Mouse (Mus musculus) embryo, embryonic 11 days (tissue): ENCODE measurements at regions not wholly inside any gene's neighbourhood (a gene's known extent, or its start where the extent isn't known, plus 50 kb on each side); places are given as distances from the start of the nearest gene placed in this dataset.

Experiments used
- DNase-seq: peaks from one replicate; pipeline ENCODE4 v3.0.0-alpha.2; 2015

GRCm38 (mm10) chr8:86428998-86429651 is 151.4 kb downstream of the Abcc12 start:
- DNase-seq, result no peak

- no peak for DNase-seq
Measured at GRCm38 (mm10) chr8:86428131-86428530, 152.4 kb downstream of the Abcc12 start.

DNA sequence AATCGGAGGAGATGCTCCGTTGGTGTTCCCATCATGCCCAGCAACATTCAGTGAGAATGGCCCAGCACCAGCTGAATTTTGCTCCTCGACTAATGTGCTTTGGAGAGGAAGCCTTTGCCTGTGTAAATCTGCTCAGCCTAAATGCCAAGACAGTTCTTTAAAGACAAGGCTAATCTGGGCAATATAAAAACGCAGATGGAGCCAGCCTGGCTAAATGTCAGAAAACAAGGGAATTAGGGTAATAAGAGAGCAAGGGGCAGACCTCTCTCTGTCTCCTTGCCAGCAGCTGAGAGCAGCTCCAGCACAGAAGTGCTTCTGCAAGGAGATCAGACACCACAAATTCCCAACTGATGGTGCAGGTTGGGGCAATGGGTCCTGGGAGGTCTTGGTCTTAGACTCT is 154.4 kb downstream of the Abcc12 start:
- DNase-seq, result no peak

- peak; percentile 25 for DNase-seq
Measured at GRCm38 (mm10) chr8:86425382-86425781, 155.1 kb downstream of the Abcc12 start.

- DNase-seq, result no peak
Measured at GRCm38 (mm10) chr8:86419059-86419651, 161.3 kb downstream of the Abcc12 start.

- DNase-seq, result no peak
Measured at GRCm38 (mm10) chr8:86418414-86418981, 162.0 kb downstream of the Abcc12 start.

DNA sequence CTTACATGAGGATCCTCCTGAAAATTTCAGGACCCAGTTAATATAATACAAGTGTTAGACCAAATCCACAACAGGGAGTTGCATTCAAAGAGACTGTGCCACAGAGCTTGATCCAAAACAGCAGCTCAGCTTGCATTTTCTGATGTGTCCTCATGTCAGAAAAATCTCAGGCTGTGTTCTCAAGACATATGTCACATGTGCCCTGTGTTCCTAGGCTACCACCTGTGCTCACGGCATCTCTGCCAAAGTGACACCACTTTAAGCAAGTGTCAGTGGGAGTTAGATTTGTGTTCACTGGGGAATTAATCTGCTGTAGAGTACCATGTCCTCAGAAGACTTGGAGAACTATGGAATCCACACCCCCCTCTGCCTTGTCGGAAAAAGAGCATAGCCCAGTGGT is 165.3 kb downstream of the Abcc12 start:
- no peak for DNase-seq

GRCm38 (mm10) chr8:86411232-86411631 is 169.3 kb downstream of the Abcc12 start:
- no peak for DNase-seq

- DNase-seq, result no peak
Measured at GRCm38 (mm10) chr8:86406196-86406595, 174.3 kb downstream of the Abcc12 start.

- no peak for DNase-seq
Measured at GRCm38 (mm10) chr8:86403434-86403833, 177.1 kb downstream of the Abcc12 start.

DNA sequence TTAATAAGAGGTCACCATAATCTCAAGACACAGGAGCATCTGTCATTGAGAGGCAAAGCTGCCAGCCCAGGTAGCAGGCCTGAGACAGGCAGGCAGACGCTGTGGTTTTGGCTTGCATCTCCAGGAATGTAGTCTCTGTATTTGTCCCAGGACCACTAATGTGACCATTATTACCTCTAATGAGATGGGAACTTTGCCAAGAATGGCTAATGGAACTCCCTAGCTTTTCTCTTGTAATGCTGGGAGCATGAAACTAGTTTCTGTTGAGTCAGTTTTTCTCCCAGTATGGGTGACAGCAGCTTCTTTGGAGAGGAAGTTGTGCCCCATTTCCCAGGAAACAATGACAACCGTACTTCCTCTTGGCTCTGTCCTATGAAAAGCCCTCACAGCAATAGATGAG is 178.5 kb downstream of the Abcc12 start:
- no peak for DNase-seq

GRCm38 (mm10) chr8:86395121-86395520 is 185.4 kb downstream of the Abcc12 start:
- no peak for DNase-seq

DNA sequence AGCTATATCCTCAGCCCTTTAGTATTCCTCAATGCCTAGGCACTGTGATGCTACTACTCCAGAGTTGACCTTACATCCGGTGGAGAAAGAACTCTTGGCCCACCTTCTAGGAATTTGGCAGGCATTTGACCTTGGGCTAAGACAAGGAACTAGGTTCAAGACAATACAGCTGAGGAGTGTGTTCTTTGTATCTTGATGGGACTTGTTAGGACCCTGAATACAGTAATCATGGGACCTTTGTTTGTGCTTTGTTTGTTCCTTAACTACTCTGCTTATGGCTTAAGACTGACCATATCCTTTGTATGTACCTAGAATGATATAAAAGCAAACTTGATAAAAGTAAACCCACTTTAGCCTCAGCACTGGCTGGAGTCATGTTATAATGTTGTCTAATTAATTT is 186.7 kb downstream of the Abcc12 start:
- no peak for DNase-seq

GRCm38 (mm10) chr8:86393374-86393773 is 187.1 kb downstream of the Abcc12 start:
- DNase-seq, result no peak

DNA sequence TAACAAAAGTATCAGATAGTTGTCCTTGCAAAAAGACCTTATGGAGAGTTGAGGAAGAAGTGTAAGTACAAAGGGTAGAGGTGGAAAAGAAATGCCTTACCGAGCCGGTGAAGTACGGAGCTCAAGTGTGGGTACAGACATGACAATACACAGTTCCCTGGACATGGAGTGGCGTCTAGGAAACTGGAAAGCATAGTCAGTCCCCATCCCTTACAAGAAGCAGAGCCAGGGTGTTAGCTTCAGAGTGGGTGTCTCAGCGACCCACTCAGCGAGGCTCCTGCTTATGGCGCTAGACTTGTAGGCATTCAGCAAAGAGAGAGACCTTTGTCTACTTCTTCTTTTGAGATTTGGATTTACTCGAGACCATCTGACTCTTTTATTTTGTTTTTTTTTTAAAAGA is 189.8 kb downstream of the Abcc12 start:
- no peak for DNase-seq

DNA sequence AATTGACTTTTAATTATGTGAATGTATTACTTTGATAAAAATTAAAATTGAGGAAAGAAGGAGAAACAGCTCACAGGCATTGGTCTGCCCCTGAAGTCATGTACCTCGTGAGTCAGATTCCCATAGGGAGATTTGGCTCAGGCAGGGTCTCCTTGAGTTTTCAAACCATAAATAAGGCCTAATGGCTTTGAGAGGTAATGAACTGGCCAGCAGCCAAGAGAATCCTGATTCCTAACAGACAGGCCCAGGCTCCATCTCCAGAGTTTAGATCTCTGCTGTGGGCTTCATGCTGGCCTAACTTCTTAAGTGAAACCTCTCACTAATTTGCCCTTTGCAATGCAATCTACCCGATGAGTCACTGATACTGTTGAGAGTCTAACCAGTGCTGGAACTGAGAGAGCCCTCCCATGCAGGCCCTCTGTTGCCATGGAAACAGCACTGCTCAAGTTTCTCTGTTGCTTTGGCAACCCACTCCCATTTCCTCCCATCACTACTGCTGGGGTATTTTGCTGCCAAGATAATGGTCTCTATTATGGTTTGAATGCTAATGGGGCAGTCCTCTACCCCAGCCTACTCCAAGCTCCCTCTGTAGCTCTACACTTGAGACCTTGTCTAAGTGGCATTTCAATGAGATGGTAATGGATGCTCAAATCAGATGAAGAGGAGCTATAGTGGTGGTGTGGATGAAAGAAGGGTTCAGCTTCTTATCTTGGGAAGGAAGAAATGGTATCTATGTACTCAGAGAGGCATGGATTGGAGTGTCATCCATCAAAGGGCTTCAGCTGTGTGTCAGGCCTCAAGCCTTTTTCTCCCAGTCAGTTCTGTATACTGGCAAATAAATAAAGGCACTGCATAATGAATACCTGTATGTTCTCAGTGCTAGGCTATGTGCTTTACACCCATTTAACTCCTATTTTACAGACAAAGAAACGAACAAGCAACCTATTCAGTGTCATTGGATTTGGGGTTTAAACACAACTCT is 190.5 kb downstream of the Abcc12 start:
- DNase-seq, result peak; percentile 93

DNA sequence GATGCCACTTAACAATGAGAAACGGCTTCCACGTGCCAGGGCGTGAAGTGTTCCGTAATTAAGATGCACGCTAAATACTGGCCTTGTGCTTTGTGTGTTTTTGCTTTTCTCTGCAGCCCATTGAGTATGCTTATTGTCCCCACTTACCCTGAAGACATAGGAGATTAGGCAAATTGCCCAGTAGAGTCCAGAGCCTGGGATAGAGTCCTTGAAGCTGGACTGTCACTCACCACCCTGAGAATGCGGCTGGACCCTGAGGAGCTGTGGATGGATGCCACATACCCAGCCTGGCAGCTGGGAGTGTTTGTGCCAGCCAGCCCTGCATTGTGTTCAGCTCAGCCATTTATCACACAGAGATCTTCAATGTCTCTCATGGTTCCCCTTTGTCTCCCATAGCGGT is 195.2 kb downstream of the Abcc12 start:
- no peak for DNase-seq

DNA sequence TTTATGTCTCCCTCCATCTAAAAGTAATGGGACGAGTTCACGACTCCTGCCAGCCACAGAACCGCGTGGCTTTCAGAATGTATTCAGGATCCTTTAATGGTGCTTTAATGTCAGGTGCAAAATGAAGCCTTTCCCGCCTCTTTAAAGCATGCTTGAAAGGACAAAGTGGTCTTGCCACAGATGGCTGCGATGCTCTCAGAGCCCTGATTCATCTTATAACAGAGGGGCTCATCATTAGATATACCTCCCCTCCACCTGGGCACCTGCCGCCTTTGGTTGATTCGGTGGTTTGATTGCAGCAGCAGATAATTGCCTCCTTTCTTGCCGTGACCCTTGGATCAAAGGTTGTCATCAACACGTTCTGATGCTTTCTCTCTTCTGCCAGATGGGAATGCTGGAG is 198.5 kb downstream of the Abcc12 start:
- DNase-seq, result no peak

DNA sequence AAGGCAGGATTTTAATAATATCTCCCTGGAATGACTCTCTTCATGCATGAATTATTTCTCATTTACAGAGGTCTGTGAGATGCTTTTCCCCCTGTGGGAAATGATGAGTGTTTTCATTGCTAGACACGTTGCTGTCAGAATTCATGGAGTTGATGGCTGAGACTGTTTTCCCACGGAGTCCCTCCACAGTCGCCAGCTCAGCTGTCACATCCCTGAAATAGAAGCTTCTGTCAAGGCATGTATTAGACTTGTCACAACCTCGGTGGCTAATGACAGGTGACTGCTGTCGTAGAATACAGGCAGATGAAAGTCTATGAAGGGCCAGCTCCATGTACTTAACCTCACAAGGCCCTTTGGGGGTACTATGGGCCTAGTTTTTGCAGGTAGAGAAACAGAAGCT is 212.4 kb downstream of the Abcc12 start:
- no peak for DNase-seq

DNA sequence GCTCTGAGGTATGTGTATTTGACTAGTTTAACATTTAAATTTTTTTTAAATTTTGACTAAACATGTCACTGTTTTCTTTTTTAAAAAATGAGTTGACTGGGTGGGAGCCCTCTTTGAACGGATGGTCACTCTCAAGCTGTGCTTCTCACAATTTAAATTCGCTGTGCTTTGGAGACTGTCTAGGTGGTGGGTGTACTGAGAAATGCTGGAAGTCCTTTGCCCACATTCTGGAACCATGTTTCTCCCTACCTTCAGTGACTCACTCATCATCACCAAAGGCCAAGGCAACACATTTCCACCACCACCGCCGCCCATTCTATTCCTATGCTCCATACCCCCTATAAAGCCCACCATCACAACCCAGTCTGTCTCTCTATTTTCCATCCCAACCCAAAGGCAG is 213.8 kb downstream of the Abcc12 start:
- no peak for DNase-seq

DNA sequence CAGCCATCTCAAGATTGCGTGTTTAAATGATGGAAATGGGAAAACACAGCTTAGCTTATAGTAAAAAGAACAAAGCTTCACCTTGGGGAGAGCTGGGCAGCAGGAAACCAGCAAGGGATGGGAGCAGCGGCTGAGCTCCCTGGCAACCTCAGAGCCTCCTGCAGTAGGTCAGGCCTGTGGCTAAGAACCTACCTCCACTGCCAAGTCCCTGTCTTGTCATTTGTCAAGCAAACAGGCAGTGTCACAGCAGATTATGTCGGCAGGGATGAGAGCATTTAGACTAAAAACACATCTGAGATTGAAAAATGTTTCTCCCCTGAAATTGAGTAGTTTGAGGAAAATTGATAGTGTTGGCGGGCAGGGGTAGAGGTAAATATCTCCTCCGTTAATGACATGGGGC is 214.8 kb downstream of the Abcc12 start:
- no peak for DNase-seq

DNA sequence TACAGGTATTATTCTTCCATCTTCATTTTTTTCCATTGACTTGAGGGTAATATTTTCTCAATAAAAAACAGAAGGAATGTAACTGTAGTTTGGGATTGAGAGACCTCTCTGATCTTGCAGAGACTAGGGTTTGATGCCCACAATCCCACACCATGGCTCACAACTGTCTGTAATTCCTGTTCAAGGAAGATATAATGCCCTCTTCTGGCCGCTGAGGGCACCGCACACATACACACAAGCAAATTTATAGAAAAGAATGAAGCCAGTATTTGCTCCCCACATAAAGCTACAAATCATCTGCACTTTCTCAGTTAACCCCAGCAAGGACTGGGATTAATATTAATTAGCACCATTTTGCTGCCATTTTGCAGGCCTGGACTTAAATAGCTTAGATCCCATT is 215.6 kb downstream of the Abcc12 start:
- peak; percentile 31 for DNase-seq

DNA sequence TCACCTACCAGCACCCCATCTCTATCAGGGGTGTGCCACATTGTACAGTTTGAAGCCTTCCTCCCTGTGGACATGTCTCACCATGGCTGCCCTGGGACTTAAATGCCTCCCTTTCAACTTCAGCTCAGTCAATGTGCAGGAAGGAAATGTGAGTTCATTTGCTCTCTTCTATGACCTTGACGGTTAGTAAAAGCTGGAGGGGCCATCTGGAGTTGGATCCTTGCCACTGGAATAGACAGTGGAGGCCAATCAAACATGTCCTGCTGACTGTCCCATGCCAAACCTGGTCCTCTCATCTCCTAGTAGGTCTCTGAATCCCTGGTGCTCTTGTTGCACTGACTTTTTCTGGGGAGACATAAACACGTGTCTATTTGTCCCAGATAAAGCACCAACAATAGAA is 220.2 kb downstream of the Abcc12 start:
- DNase-seq, result no peak

DNA sequence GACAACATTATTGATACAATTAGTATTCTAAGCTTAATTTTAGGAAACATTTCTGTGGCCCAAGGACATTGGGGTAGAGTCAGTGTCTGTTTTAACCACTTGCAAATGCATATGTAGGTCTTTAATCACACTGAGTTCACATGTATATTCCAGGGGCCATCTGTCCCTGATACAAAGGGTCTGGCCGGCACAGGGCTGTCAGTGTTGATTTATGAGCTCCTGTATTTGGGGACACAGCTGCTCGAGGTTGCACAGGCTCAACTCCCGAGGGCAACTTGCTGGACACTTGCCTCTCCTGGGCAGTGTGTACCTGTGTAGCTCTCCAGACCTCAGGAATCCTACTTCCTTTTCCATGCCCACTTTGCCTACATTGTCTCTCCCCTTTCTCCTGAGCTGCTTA is 221.0 kb downstream of the Abcc12 start:
- peak; percentile 49 for DNase-seq
